Mouse (Mus musculus) G1E (cell line): ENCODE results near the gene Gm16368. TPM values are rescaled to one million over a fixed set of nuclear protein-coding genes. Genes with fewer than 3 reads are reported as not detected.
"Not testable (repeated sequence)": the region's sequence is repeated elsewhere in the genome, so short reads cannot be mapped to it uniquely, and the experiment has no call there.

Experiments
- ATAC-seq: 2 replicates; pipeline ENCODE4 v1.8.0; 2016; ENCODE audit warnings: mild to moderate bottlenecking; ENCODE audit not compliant: insufficient number of reproducible peaks, poor library complexity, low FRiP score, severe bottlenecking; ENCODE audit errors: extremely low read depth
- DNase-seq: peaks from one replicate; pipeline ENCODE4 v3.0.0; 2012; ENCODE audit warnings: low spot score
- H3K27me3 ChIP-seq: 2 replicates; pipeline ENCODE4 v1.6.1; 2012; ENCODE audit warnings: mild to moderate bottlenecking, low read length, inconsistent platforms; ENCODE audit not compliant: insufficient read depth
- H3K36me3 ChIP-seq: replicated peaks from 2 replicates; pipeline ENCODE3; 2012; ENCODE audit warnings: mild to moderate bottlenecking, inconsistent platforms
- H3K4me1 ChIP-seq: 2 replicates; pipeline ENCODE4 v1.6.1; 2012; ENCODE audit warnings: low read depth, low read length, inconsistent platforms, mixed read lengths; ENCODE audit not compliant: insufficient read depth
- H3K4me3 ChIP-seq: 2 replicates; pipeline ENCODE4 v1.5.1; 2012; ENCODE audit warnings: low read depth, mild to moderate bottlenecking, inconsistent platforms, low read length, moderate library complexity, mixed read lengths
- H3K9me3 ChIP-seq: replicated peaks from 2 replicates; pipeline ENCODE4 v1.6.1; 2012; ENCODE audit warnings: inconsistent platforms
- TAL1 ChIP-seq: conservative IDR thresholded peaks from 2 replicates; pipeline ENCODE4 v1.6.1; 2012; ENCODE audit warnings: low read depth, low read length, inconsistent platforms, mixed read lengths
- polyA plus RNA-seq: library from polyadenylated mRNA; stranded (reverse); fragments of >175 nt; gene quantifications from 2 replicates; pipeline ENCODE4 v1.2.3, GENCODE M21; 2012
- total RNA-seq, 2 experiments: library from RNA; stranded (forward) in 1 of 2; stranded (reverse) in 1 of 2; fragments of 200-1000 nt in 1 of 2; fragments of >200 nt in 1 of 2; fragmentation: Nextera tagmentation in 1 of 2; gene quantifications; 2 replicates each; pipeline ENCODE4 v1.2.3; 2014 to 2017

The Gm16368 gene
- total RNA-seq (2014; fragmentation: Nextera tagmentation) (not detected in 2 replicates), total RNA-seq (2017) (not detected in 2 replicates), polyA plus RNA-seq (not detected in 2 replicates)

DNA sequence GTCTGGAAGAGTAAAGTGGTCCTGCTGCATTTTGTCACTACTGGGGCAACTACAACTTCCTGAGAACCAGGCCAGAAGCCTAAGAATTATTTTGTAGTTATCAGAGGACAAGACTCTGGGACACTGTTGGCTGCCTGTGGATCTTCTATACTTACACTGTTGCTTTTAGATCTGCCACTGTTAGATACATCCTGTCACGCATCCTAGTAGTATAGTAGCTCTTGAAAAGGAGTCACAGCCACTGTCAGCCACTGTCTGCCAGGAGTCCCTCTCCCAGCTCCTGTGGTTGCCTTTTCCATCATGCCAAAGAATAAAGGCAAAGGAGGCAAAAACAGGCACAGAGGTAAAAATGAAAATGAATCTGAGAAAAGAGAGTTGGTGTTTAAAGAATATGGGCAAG is at the start of gene Gm16368:
TSS of gene Gm16368 (plus strand) at position 301 of the 400 bp plus-strand sequence.
- not testable (repeated sequence) for H3K4me1 ChIP-seq, H3K9me3 ChIP-seq, ATAC-seq, H3K4me3 ChIP-seq, DNase-seq, H3K27me3 ChIP-seq, H3K36me3 ChIP-seq

DNA sequence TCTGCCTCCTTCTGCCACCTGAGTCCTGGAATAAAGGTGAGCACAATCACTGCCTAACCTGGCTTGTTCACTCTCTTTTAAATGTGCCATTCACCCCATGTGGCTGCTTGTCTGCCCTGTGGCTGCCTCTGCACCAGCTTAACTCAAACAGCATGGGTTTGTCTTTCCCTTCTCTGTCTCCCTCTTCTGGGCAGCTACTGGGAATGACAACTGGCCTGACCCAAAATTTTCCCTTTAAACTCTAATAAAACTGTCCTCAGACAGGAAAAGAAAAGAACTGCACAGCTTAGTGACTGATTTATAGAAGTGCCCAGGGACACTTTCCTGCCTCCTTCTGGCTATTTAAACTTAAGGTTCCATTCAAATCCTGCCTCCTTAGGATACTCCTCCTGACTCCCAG is 44.4 kb upstream of the Gm16368 start:
- not testable (repeated sequence) for DNase-seq, H3K4me3 ChIP-seq, H3K9me3 ChIP-seq, H3K27me3 ChIP-seq, H3K36me3 ChIP-seq, ATAC-seq
- H3K4me1 ChIP-seq, result peaks cover 41% of the 10 kb centered on the region

DNA sequence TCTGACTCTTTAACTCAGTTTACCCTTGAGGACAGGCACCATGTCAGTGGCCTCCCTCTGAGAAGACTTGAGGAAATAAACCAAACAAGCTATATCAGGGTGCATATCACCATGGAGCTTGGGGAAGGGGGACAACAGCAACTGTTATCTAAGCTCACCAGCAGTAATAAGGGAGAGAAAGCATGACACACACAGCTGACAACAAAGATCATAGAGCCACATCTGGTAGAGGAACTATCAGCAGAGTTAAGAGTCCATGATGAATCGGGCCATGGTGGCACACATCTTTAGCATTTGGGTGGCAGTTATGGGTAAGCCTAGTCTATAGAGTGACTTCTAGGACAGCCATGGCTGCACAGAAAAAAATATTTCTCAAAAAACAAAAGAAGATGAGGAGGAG is 43.8 kb upstream of the Gm16368 start:
- DNase-seq, H3K36me3 ChIP-seq, H3K4me3 ChIP-seq, H3K9me3 ChIP-seq, H3K27me3 ChIP-seq: not testable (repeated sequence)
- peak; percentile 64 for ATAC-seq
- H3K4me1 ChIP-seq, result peaks cover 34% of the 10 kb centered on the region
- peak; percentile 24; the same call in 1 of the 2 replicates for TF ChIP-seq TAL1

DNA sequence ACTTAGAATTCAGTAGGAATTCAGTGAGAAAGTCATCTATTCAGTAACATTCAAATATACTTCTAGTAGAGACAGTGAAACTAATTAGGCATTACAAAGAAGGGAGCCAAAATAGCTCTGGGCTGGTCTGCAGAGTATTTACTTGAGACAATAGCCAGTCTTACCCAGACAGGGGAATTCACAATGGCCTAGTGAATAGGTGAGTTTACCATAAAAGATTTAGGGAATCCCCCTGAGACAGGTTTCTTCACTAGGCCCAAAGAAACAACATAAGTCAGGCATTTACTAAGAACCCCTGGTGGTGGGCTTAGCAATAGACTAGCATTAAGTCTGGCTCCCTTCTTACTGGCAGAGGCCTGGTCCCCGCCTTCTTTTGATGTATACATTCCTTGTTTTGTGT is 38.3 kb upstream of the Gm16368 start:
- H3K4me1 ChIP-seq, result peaks cover 15% of the 10 kb centered on the region; the same call in 1 of the 2 replicates
- H3K36me3 ChIP-seq, H3K27me3 ChIP-seq, ATAC-seq, DNase-seq, H3K9me3 ChIP-seq, H3K4me3 ChIP-seq: not testable (repeated sequence)

Other genes starting within 250 kb of the Gm16368 start
- not detected in 2 replicates for gene Gm2001, start 241.4 kb upstream of the Gm16368 start, total RNA-seq (2014; fragmentation: Nextera tagmentation)
- gene Gm2001, start 241.4 kb upstream of the Gm16368 start, total RNA-seq (2017), result not detected in 2 replicates
- not detected in 2 replicates for gene Gm2001, start 241.4 kb upstream of the Gm16368 start, polyA plus RNA-seq
- gene Gm2016, start 209.6 kb upstream of the Gm16368 start, total RNA-seq (2014; fragmentation: Nextera tagmentation), result 5.1 and 6.4 TPM in 2 replicates
- gene Gm2016, start 209.6 kb upstream of the Gm16368 start, total RNA-seq (2017), result 0.27 and 0.35 TPM in 2 replicates
- gene Gm2016, start 209.6 kb upstream of the Gm16368 start, polyA plus RNA-seq, result 0.20 and 0.28 TPM in 2 replicates
- gene Gm2022, start 188.3 kb upstream of the Gm16368 start, total RNA-seq (2014; fragmentation: Nextera tagmentation), result 2.8 and 3.2 TPM in 2 replicates
- not detected in 2 replicates for gene Gm2022, start 188.3 kb upstream of the Gm16368 start, total RNA-seq (2017)
- gene Gm2022, start 188.3 kb upstream of the Gm16368 start, polyA plus RNA-seq, result 0.65 TPM in 1 of 2 replicates, not detected in the other
- not detected in 2 replicates for gene Gm2035, start 163.8 kb upstream of the Gm16368 start, total RNA-seq (2014; fragmentation: Nextera tagmentation)
- not detected in 2 replicates for gene Gm2035, start 163.8 kb upstream of the Gm16368 start, total RNA-seq (2017)
- not detected in 2 replicates for gene Gm2035, start 163.8 kb upstream of the Gm16368 start, polyA plus RNA-seq
- not detected in 2 replicates for gene Gm2042, start 129.6 kb upstream of the Gm16368 start, total RNA-seq (2014; fragmentation: Nextera tagmentation)
- gene Gm2042, start 129.6 kb upstream of the Gm16368 start, total RNA-seq (2017), result 0.66 TPM in 1 of 2 replicates, not detected in the other
- gene Gm2042, start 129.6 kb upstream of the Gm16368 start, polyA plus RNA-seq, result not detected in 2 replicates
- not detected in 2 replicates for gene Gm2075, start 71.8 kb upstream of the Gm16368 start, total RNA-seq (2014; fragmentation: Nextera tagmentation)
- not detected in 2 replicates for gene Gm2075, start 71.8 kb upstream of the Gm16368 start, total RNA-seq (2017)
- not detected in 2 replicates for gene Gm2075, start 71.8 kb upstream of the Gm16368 start, polyA plus RNA-seq
- gene Gm6803, start 64.9 kb upstream of the Gm16368 start, total RNA-seq (2014; fragmentation: Nextera tagmentation), result not detected in 2 replicates
- not detected in 2 replicates for gene Gm6803, start 64.9 kb upstream of the Gm16368 start, total RNA-seq (2017)
- gene Gm6803, start 64.9 kb upstream of the Gm16368 start, polyA plus RNA-seq, result not detected in 2 replicates
- gene Gm2056, start 56.7 kb upstream of the Gm16368 start, total RNA-seq (2014; fragmentation: Nextera tagmentation), result not detected in 2 replicates
- gene Gm2056, start 56.7 kb upstream of the Gm16368 start, total RNA-seq (2017), result 0.93 TPM in 1 of 2 replicates, not detected in the other
- not detected in 2 replicates for gene Gm2056, start 56.7 kb upstream of the Gm16368 start, polyA plus RNA-seq
- not detected in 2 replicates for gene Gm10436, start 98.4 kb downstream of the Gm16368 start, total RNA-seq (2014; fragmentation: Nextera tagmentation)
- 0.17 TPM in 1 of 2 replicates, not detected in the other for gene Gm10436, start 98.4 kb downstream of the Gm16368 start, total RNA-seq (2017)
- not detected in 2 replicates for gene Gm10436, start 98.4 kb downstream of the Gm16368 start, polyA plus RNA-seq
- gene Gm8332, start 166.4 kb downstream of the Gm16368 start, total RNA-seq (2014; fragmentation: Nextera tagmentation), result 6.8 and 7.9 TPM in 2 replicates
- 1.9 and 2.1 TPM in 2 replicates for gene Gm8332, start 166.4 kb downstream of the Gm16368 start, total RNA-seq (2017)
- 1.3 and 2.2 TPM in 2 replicates for gene Gm8332, start 166.4 kb downstream of the Gm16368 start, polyA plus RNA-seq
- gene Gm5662, start 190.8 kb downstream of the Gm16368 start, total RNA-seq (2014; fragmentation: Nextera tagmentation), result 3.8 and 5.3 TPM in 2 replicates
- 1.3 and 1.5 TPM in 2 replicates for gene Gm5662, start 190.8 kb downstream of the Gm16368 start, total RNA-seq (2017)
- 0.08 and 0.37 TPM in 2 replicates for gene Gm5662, start 190.8 kb downstream of the Gm16368 start, polyA plus RNA-seq
- gene Gm5039, start 240.3 kb downstream of the Gm16368 start, total RNA-seq (2014; fragmentation: Nextera tagmentation), result 0.39 and 1.4 TPM in 2 replicates
- 0.12 and 0.16 TPM in 2 replicates for gene Gm5039, start 240.3 kb downstream of the Gm16368 start, total RNA-seq (2017)
- gene Gm5039, start 240.3 kb downstream of the Gm16368 start, polyA plus RNA-seq, result 0.25 TPM in 1 of 2 replicates, not detected in the other